Mouse (Mus musculus) E14TG2a.4 (cell line): ENCODE results near the gene Gtpbp1.

Experiments used
- H3K27me3 ChIP-seq: 2 replicates; pipeline ENCODE4 v1.6.1; 2014; ENCODE audit warnings: low read length, control low read depth; ENCODE audit not compliant: insufficient read depth
- H3K36me3 ChIP-seq: 2 replicates; pipeline ENCODE4 v1.6.1; 2014; ENCODE audit warnings: low read length, control low read depth; ENCODE audit not compliant: insufficient read depth
- H3K4me1 ChIP-seq: replicated peaks from 2 replicates; pipeline ENCODE4 v1.6.1; 2014; ENCODE audit warnings: low read depth, low read length, control low read depth
- H3K4me3 ChIP-seq: replicated peaks from 2 replicates; pipeline ENCODE4 v1.5.1; 2014; ENCODE audit warnings: mild to moderate bottlenecking, low read length
- H3K9me3 ChIP-seq: 2 replicates; pipeline ENCODE4 v1.6.1; 2014; ENCODE audit warnings: low read length, control low read depth
- CTCF ChIP-seq: conservative IDR thresholded peaks from 2 replicates; pipeline ENCODE4 v1.5.1; 2014; ENCODE audit warnings: low read length
- NANOG ChIP-seq: IDR thresholded peaks from 2 replicates; pipeline ENCODE4 v1.6.1; 2014; ENCODE audit warnings: borderline replicate concordance, low read length, mixed read lengths
- POU5F1 ChIP-seq: IDR thresholded peaks from 2 replicates; pipeline ENCODE4 v1.6.1; 2014; ENCODE audit warnings: low read length, borderline replicate concordance

Gene Gtpbp1

DNA sequence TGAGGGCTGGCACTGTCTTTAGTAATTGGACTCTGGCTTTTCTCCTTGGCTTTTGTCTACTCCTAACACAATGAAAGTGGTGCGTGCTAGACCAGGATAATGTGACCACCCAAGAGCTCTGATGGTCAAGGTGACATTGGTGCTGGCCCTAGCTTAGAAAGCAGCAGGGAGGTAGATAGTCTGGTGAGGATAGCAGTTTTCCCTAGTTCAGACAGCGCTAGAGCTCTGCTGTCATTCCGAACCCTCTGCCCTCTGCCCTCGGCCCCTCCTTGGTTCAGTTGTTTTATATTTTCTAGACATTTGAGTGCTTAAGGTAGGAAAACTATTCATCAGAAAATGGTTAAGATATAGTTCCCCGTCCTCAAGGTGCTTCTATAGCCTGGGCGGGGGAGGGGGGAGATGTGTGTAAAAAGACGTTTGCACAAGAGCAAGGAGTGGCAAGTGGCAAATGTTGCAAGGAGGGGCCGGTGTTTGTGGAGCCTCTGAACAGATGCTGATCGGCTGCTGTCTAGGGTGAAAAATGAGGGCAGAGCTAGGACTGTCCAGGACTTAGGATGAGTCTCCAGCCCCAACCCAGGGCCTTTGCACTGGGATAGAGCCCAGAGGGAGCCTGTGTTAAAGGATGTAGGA lies 7.0 kb downstream of the Gtpbp1 start:
- Histone ChIP-seq H3K9me3 (no peaks in the 10 kb centered on the region), H3K27me3 (no peaks in the 10 kb centered on the region), H3K36me3 (peaks cover 52% of the 10 kb centered on the region), H3K4me3 (peak overlapping the region; percentile 18), H3K4me1 (peaks cover 52% of the 10 kb centered on the region)
- TF ChIP-seq NANOG (no peak), POU5F1 (no peak), CTCF (no peak)

DNA sequence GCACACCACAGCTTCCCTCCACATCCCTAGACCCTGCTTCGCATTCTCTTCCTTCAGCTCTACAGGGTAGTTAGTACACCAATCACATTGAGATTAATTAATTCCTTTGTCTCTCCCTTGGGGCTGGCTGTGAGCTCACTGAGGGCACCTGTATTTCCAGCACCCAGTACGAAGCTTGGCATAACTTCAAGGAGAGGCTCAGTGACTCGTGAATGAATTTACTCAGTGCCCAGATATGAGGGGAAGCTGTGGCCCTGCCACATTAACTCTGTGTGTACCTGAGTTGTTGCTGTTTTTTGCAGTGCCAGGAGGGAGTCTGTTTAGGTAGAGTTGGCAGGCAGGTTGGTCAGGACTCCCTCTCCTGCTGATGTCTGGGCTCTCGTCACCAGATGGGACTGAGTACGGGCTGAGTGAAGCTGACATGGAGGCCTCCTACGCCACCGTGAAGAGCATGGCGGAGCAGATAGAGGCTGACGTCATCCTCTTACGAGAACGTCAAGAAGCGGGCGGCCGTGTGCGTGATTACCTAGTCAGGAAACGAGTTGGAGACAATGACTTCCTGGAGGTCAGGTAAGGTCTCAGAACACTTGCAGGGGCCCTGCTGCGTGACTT lies 16.1 kb downstream of the Gtpbp1 start:
- H3K36me3 ChIP-seq: peaks cover 57% of the 10 kb centered on the region
- no peak for TF ChIP-seq NANOG
- no peak for TF ChIP-seq POU5F1
- TF ChIP-seq CTCF: no peak
- H3K4me1 ChIP-seq: peaks cover 30% of the 10 kb centered on the region
- no peaks in the 10 kb centered on the region for H3K27me3 ChIP-seq
- no peaks in the 10 kb centered on the region for H3K9me3 ChIP-seq
- H3K4me3 ChIP-seq: no peak overlapping the region

DNA sequence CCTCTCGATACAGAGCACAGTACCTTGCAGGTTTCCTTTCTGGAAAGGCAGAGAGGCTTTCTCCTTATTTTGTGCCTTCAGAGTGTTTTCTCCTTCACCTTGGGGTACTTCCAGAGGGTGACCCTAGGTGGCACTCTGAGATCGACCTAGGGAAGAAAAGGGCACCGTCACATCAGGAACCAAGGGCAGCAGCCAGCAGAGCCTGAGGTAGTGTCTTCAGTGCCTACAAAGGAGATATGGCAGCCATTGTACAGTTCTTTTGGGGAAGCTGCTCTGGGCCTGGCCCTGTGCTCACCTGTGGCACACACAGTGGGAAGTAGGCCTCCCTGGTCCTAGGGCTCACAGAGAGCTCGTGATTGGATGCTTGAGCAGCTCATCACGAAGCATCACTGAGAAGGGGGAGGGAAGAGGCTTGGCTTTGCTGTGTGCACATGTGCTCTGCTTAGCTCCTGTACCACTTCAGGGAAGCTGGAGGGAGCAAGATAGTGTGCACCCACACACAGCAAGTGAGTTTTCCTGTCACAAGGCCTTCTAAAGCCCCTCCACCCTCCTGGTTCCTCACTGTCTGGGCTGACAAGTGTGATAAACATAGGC lies 17.7 kb downstream of the Gtpbp1 start:
- H3K4me3 ChIP-seq: no peak overlapping the region
- H3K27me3 ChIP-seq: no peaks in the 10 kb centered on the region
- H3K4me1 ChIP-seq: peaks cover 33% of the 10 kb centered on the region
- TF ChIP-seq POU5F1 (no peak), CTCF (peak; percentile 33), NANOG (no peak)
- H3K9me3 ChIP-seq: no peaks in the 10 kb centered on the region
- peaks cover 73% of the 10 kb centered on the region for H3K36me3 ChIP-seq

DNA sequence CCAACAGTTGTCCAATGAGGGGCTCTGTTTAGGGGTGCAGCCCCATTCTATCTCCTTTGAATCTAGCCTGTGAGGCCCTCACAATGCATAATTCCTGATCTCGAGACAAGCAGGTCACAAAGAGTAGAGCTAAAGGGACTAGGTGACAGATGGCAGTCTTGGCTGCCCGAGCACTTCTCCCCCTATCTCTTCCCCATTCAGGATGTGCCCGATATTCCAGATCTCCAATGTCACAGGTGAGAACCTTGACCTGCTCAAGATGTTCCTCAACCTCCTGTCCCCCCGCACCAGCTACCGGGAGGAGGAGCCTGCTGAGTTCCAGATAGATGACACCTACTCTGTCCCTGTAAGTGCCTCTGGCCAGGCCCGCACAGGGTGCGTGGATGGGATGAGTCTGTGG lies 25.0 kb downstream of the Gtpbp1 start:
- peaks cover 100% of the 10 kb centered on the region for H3K36me3 ChIP-seq
- no peaks in the 10 kb centered on the region for H3K27me3 ChIP-seq
- peaks cover 36% of the 10 kb centered on the region for H3K4me1 ChIP-seq
- H3K4me3 ChIP-seq: no peak overlapping the region
- no peak for TF ChIP-seq POU5F1
- no peak for TF ChIP-seq NANOG
- no peak for TF ChIP-seq CTCF
- no peaks in the 10 kb centered on the region for H3K9me3 ChIP-seq

DNA sequence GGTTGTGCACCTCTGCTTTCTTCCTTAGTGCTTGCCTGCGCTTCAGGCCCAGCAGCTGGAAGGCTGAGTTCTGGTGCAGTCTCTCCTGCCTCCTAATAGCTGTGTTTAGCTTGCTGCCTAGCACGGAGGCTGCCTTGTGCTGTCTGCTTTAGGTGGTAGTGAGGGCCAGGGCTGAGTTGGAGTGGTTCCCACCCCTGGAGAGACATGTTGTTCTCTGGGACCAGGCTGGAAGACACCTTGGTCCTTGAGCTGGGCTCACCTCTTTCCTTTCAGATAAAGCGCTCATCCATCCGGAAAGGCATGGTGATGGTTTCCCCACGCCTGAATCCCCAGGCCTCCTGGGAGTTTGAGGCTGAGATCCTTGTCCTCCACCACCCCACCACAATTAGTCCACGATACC lies 26.1 kb downstream of the Gtpbp1 start:
- Histone ChIP-seq H3K4me1 (peaks cover 42% of the 10 kb centered on the region), H3K9me3 (no peaks in the 10 kb centered on the region), H3K36me3 (peaks cover 99% of the 10 kb centered on the region), H3K4me3 (no peak overlapping the region), H3K27me3 (no peaks in the 10 kb centered on the region)
- TF ChIP-seq NANOG: no peak
- no peak for TF ChIP-seq POU5F1
- no peak for TF ChIP-seq CTCF

DNA sequence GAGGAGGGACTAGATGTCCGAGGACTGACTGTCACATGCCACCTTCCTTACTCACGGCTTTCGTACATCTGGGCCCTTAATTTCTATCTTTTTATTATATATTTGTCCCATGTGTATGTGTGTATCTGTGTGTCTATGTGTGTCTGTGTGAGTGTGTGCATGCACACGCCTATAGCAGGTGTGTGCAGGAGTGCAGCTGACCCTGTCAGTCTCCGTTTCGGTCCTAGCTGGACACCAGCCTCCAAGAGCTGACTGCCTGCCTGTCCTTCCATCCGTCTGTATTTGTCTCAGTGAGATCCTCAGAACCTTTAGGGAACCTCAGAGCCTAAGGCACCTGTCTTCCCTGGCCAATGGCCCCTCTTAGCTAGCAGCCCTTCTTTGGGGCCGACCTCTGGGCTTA lies 29.6 kb downstream of the Gtpbp1 start:
- Histone ChIP-seq H3K27me3 (no peaks in the 10 kb centered on the region), H3K9me3 (no peaks in the 10 kb centered on the region), H3K36me3 (peaks cover 87% of the 10 kb centered on the region), H3K4me1 (peaks cover 26% of the 10 kb centered on the region), H3K4me3 (no peak overlapping the region)
- TF ChIP-seq NANOG (no peak), POU5F1 (no peak), CTCF (no peak)

DNA sequence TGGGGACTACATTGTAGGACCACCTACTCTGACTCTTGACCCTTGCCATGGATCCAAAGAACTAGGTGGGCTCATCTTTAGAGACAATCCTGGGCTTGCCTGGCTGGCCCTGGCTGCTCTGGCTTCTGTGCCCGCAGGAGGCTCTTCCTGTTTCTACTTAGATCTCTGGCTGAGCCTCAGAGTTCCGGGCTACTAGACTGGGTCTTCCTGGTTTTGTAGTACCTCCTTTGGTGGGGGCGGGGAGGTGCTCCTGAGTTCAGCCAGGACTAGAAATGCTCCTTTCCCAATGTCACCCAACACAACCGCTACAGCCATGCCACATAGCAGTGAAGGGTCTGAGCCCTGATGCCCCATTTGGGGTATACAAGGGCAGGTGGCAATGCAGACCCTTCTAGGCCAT lies 30.2 kb downstream of the Gtpbp1 start:
- H3K36me3 ChIP-seq: peaks cover 87% of the 10 kb centered on the region
- no peak overlapping the region for H3K4me3 ChIP-seq
- peaks cover 23% of the 10 kb centered on the region for H3K4me1 ChIP-seq
- no peaks in the 10 kb centered on the region for H3K9me3 ChIP-seq
- H3K27me3 ChIP-seq: no peaks in the 10 kb centered on the region
- TF ChIP-seq NANOG: no peak
- TF ChIP-seq CTCF: no peak
- no peak for TF ChIP-seq POU5F1

DNA sequence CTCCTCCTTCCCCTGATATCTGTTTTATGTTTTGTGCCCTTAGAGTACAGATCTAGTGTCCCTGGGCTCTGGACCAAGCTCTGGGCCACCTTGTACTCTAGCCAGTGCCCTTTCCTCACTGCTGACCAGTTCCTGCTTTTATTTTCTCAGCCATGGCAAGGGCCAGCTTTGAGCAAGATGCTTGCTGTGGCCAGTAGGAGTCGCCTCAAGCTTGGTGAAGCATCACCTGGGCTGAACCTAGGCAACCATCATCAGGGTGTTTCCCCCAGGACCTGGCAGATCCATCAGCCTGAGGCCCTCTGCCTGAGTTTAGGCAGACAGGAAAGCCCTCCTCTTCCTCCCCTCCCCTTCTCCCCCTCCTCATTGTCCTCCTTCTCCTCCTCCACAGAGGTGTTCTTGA lies 32.8 kb downstream of the Gtpbp1 start:
- Histone ChIP-seq H3K4me3 (no peak overlapping the region), H3K9me3 (no peaks in the 10 kb centered on the region), H3K36me3 (peaks cover 87% of the 10 kb centered on the region), H3K27me3 (no peaks in the 10 kb centered on the region), H3K4me1 (peaks cover 11% of the 10 kb centered on the region)
- TF ChIP-seq POU5F1 (no peak), NANOG (no peak), CTCF (peak; percentile 20)
